Mouse (Mus musculus): ENCODE measurements around the gene Tfb2m. TPM values are rescaled to one million over a fixed set of nuclear protein-coding genes. Genes with fewer than 3 reads are reported as not detected.

Gene Tfb2m
- polyA plus RNA-seq, 1 experiment from 2014 or later = 24.7 TPM

Other genes with a start within 250 kb of the Tfb2m start
- 11.4 and 16.1 TPM in 2 replicates for gene Smyd3, start 28.2 kb downstream of the Tfb2m start, polyA plus RNA-seq (2016; fragmentation: Nextera tagmentation; extraction: Ambion mirVana)
- gene Cnst, start 103 bp upstream of the Tfb2m start, polyA plus RNA-seq (2016; fragmentation: Nextera tagmentation; extraction: Ambion mirVana) = 15.9 and 18.9 TPM in 2 replicates
- gene Sccpdh, start 121.9 kb upstream of the Tfb2m start, polyA plus RNA-seq (2016; fragmentation: Nextera tagmentation; extraction: Ambion mirVana) = 84.4 and 91.4 TPM in 2 replicates
- 0.09 TPM in 1 of 2 replicates, not detected in the other for gene Kif28, start 199.0 kb upstream of the Tfb2m start, polyA plus RNA-seq (2016; fragmentation: Nextera tagmentation; extraction: Ambion mirVana)